Mouse (Mus musculus) E14TG2a.4 (cell line): ENCODE results near the gene Cul3.

ENCODE experiments used
- CTCF ChIP-seq: conservative IDR thresholded peaks from 2 replicates; pipeline ENCODE4 v1.5.1; 2014; ENCODE audit warnings: low read length
- POU5F1 ChIP-seq: IDR thresholded peaks from 2 replicates; pipeline ENCODE4 v1.6.1; 2014; ENCODE audit warnings: low read length, borderline replicate concordance

- TF ChIP-seq CTCF = no peak
- TF ChIP-seq POU5F1 = no peak
Measured at GRCm38 (mm10) chr1:80363486-80363885, 23.2 kb upstream of the Cul3 start.
